Mouse (Mus musculus) frontal cortex, adult (tissue): ENCODE measurements at regions not wholly inside any gene's neighbourhood (a gene's known extent, or its start where the extent isn't known, plus 50 kb on each side); places are given as distances from the start of the nearest gene placed in this dataset.
A peak's percentile ranks its signal among the peaks of the same experiment; 100 is the strongest.
"Not testable (repeated sequence)": the region's sequence is repeated elsewhere in the genome, so short reads cannot be mapped to it uniquely, and the experiment has no call there.

Experiments used
- ATAC-seq: cut with Nextera tagmentation; 2 replicates; pipeline ENCODE4 v1.9.2; 2017; ENCODE audit warnings: mild to moderate bottlenecking, moderate library complexity, mixed read lengths; ENCODE audit not compliant: low TSS enrichment

GRCm38 (mm10) chrX:157107747-157108146, 307.4 kb downstream of the Phex start:
- no peak for ATAC-seq

- ATAC-seq = peak; percentile 90
These were observed 335.1 kb downstream of the Phex start for GRCm38 (mm10) chrX:157080025-157080424.

DNA sequence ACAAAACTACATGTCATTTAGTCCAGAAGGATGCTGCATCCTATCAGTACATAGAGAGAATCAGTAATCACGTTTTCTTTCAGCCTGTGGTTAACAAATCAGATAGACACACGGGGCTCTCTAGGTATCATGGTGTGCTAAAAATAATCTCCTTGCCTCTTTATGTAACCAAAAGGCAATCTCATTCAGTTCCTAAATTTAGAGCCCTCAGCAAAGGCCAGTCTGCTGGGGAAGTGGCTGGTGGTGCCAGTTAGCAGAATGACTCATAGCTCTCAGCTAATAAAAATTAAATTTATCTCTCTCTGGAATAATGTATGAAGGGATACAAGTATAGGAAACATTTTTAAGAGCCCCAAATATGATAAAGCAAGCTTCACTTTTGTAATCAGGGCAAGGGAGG, 335.5 kb downstream of the Phex start:
- peak; percentile 47 for ATAC-seq

- not testable (repeated sequence) for ATAC-seq
These were observed 337.1 kb downstream of the Phex start for GRCm38 (mm10) chrX:157078061-157078460.

GRCm38 (mm10) chrX:157076193-157076592, 338.9 kb downstream of the Phex start:
- ATAC-seq = no peak

DNA sequence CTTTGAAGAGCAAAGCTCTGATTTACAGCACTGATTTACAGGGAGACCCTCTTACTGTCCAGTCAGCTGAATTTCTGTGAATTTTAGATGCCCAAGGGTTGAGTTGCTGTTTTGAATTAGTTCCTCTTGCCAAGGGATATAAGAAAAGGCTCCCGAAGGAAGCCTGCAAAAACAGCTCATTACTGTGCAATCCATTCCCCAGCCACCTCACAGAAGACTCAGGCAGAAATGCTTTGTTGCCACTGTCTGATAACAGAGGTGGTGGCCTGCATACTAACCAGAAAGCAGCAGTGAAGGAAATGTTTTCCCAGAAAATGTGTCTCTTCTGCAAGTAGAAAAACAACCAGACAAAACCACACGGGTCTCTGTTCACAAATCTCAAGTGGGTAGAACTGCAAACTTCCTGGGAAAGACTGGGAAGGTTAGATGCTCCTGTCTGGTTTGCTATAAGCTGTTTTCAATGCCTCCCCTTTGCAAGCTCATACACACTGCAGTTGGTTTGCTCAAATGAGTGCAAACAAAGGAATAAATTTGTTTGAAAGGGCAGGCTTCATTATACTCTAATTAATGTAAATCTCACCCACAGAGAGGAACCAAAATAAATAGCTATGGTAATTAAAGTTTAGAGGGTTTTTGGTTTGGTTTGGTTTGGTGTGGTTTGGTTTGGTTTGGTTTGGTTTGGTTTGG, 363.3 kb downstream of the Phex start:
- no peak for ATAC-seq

- ATAC-seq = peak; percentile 72
These were observed 386.2 kb downstream of the Phex start for GRCm38 (mm10) chrX:157028913-157029312.

- ATAC-seq = no peak
These were observed 390.8 kb downstream of the Phex start for GRCm38 (mm10) chrX:157024343-157024742.

DNA sequence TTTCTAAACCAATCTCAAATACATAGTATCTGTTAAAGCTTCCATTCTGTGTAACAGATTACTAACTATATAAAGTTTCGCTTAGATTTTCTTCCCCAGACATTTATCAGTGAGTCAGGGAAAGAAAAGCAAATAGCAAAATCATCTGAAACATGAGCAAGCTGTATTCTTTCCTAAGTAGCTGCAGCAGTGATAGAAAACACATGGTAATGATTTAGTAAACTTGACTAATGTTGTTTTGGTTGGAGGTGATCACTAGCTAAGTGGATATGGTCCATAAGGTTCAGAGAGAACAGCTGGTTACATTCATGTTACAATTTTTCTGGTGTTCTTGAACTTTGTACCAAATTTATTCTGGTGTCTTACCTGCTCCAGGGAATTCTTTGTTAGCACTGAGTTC, 393.3 kb downstream of the Phex start:
- ATAC-seq = no peak

- ATAC-seq = no peak
These were observed 394.8 kb downstream of the Phex start for GRCm38 (mm10) chrX:157020337-157020736.

DNA sequence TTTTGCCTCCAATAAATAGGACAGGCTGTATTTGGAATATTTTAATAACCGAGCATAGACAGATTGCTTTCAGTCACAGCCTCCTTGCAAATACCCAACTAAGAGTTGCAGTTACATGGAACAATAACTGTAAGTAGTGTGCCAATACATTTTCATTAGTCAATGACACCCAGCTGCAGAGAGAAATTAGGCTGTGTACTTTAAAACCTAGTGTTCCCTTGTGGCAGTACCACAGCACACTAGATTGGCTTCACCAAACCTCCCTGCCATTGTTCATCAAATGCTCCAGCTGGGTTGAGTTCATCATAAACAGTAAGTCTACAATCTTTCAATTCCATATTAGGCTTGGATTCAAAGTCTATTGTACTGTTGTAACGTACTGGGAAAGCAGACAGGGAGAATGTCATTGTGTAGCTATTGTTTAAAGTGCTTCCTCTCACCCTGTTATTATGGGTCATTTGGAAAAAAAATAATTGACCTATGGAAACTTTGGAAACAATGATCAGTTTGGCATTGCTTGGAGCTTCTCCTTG, 425.1 kb downstream of the Phex start:
- no peak for ATAC-seq

- ATAC-seq = no peak
These were observed 468.0 kb downstream of the Phex start for GRCm38 (mm10) chrX:156947093-156947492.

DNA sequence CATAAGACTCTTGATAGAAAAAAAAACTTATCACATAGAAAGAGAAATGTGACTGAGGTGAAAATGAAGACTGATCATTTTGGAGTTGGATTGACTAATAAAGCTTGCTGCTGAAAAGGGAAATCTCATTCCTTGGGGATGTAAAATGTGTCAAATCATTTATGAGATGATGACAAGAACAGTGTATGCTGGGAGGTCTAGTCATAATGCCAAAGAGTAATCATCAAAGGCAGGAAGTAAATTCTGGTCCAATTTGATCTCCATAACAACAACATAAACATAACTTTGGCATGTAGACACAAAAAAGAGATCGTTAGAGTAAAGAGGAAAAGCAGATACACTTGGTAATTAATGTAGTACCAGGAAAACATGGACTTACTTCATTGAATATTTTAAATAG, 470.9 kb downstream of the Phex start:
- ATAC-seq = no peak

GRCm38 (mm10) chrX:156913363-156913762, 501.7 kb downstream of the Phex start:
- ATAC-seq = no peak
